Mouse (Mus musculus): ENCODE data around the gene Fgfr2. TPM values are rescaled to one million over a fixed set of nuclear protein-coding genes. Genes with fewer than 3 reads are reported as not detected.

Fgfr2 gene
- polyA plus RNA-seq, 1 experiment: 52.3 TPM

- TF ChIP-seq CTCF (IDR thresholded peaks at IDR 0.05; ENCODE audit: borderline replicate concordance, extremely low read depth, insufficient read depth, insufficient read length) (no peak), POLR2A (IDR thresholded peaks at IDR 0.05; ENCODE audit: borderline replicate concordance, extremely low read depth, insufficient read depth, insufficient read length, poor library complexity, severe bottlenecking) (no peak)
- DNase-seq (ENCODE audit: low read depth): peak; percentile 92
Observed at GRCm38 (mm10) chr7:130837941-130838657, 2285.1 kb downstream of the Fgfr2 start.

- no peak for DNase-seq (ENCODE audit: low read depth)
- TF ChIP-seq POLR2A (IDR thresholded peaks at IDR 0.05; ENCODE audit: borderline replicate concordance, extremely low read depth, insufficient read depth, insufficient read length, poor library complexity, severe bottlenecking) (no peak), CTCF (IDR thresholded peaks at IDR 0.05; ENCODE audit: borderline replicate concordance, extremely low read depth, insufficient read depth, insufficient read length) (no peak)
Observed at GRCm38 (mm10) chr7:130836066-130836465, 2287.1 kb downstream of the Fgfr2 start.

- peak; percentile 72 for DNase-seq (ENCODE audit: low read depth)
- no peak for TF ChIP-seq POLR2A (IDR thresholded peaks at IDR 0.05; ENCODE audit: borderline replicate concordance, extremely low read depth, insufficient read depth, insufficient read length, poor library complexity, severe bottlenecking)
Observed at GRCm38 (mm10) chr7:130834958-130835861, 2287.9 kb downstream of the Fgfr2 start.

- TF ChIP-seq POLR2A (IDR thresholded peaks at IDR 0.05; ENCODE audit: borderline replicate concordance, extremely low read depth, insufficient read depth, insufficient read length, poor library complexity, severe bottlenecking): no peak
- TF ChIP-seq CTCF (IDR thresholded peaks at IDR 0.05; ENCODE audit: borderline replicate concordance, extremely low read depth, insufficient read depth, insufficient read length): no peak
- DNase-seq (ENCODE audit: low read depth): peak; percentile 73
Observed at GRCm38 (mm10) chr7:130834299-130834698, 2288.9 kb downstream of the Fgfr2 start.

GRCm38 (mm10) chr7:130831586-130831985, 2291.6 kb downstream of the Fgfr2 start:
- no peak for DNase-seq (ENCODE audit: low read depth)
- TF ChIP-seq POLR2A (IDR thresholded peaks at IDR 0.05; ENCODE audit: borderline replicate concordance, extremely low read depth, insufficient read depth, insufficient read length, poor library complexity, severe bottlenecking): no peak
- TF ChIP-seq CTCF (IDR thresholded peaks at IDR 0.05; ENCODE audit: borderline replicate concordance, extremely low read depth, insufficient read depth, insufficient read length): no peak

GRCm38 (mm10) chr7:130828475-130828874, 2294.7 kb downstream of the Fgfr2 start:
- TF ChIP-seq POLR2A (IDR thresholded peaks at IDR 0.05; ENCODE audit: borderline replicate concordance, extremely low read depth, insufficient read depth, insufficient read length, poor library complexity, severe bottlenecking): no peak
- TF ChIP-seq CTCF (IDR thresholded peaks at IDR 0.05; ENCODE audit: borderline replicate concordance, extremely low read depth, insufficient read depth, insufficient read length): no peak

GRCm38 (mm10) chr7:130827844-130828403, 2295.2 kb downstream of the Fgfr2 start:
- no peak for DNase-seq (ENCODE audit: low read depth)
- TF ChIP-seq CTCF (IDR thresholded peaks at IDR 0.05; ENCODE audit: borderline replicate concordance, extremely low read depth, insufficient read depth, insufficient read length): no peak
- no peak for TF ChIP-seq POLR2A (IDR thresholded peaks at IDR 0.05; ENCODE audit: borderline replicate concordance, extremely low read depth, insufficient read depth, insufficient read length, poor library complexity, severe bottlenecking)

More at GRCm38 (mm10) chr7:130828475-130828874, 2294.7 kb downstream of the Fgfr2 start:
- no peak for DNase-seq (ENCODE audit: low read depth)

- DNase-seq (ENCODE audit: low read depth): peak; percentile 68
- TF ChIP-seq CTCF (IDR thresholded peaks at IDR 0.05; ENCODE audit: borderline replicate concordance, extremely low read depth, insufficient read depth, insufficient read length): peak; percentile 70; the same call in 1 of the 2 replicates
- no peak for TF ChIP-seq POLR2A (IDR thresholded peaks at IDR 0.05; ENCODE audit: borderline replicate concordance, extremely low read depth, insufficient read depth, insufficient read length, poor library complexity, severe bottlenecking)
Observed at GRCm38 (mm10) chr7:130827431-130827830, 2295.7 kb downstream of the Fgfr2 start.

- no peak for DNase-seq (ENCODE audit: low read depth)
- TF ChIP-seq CTCF (IDR thresholded peaks at IDR 0.05; ENCODE audit: borderline replicate concordance, extremely low read depth, insufficient read depth, insufficient read length) (no peak), POLR2A (IDR thresholded peaks at IDR 0.05; ENCODE audit: borderline replicate concordance, extremely low read depth, insufficient read depth, insufficient read length, poor library complexity, severe bottlenecking) (no peak)
Observed at GRCm38 (mm10) chr7:130826343-130826742, 2296.8 kb downstream of the Fgfr2 start.

GRCm38 (mm10) chr7:130823992-130824391, 2299.2 kb downstream of the Fgfr2 start:
- DNase-seq (ENCODE audit: low read depth): no peak
- TF ChIP-seq CTCF (IDR thresholded peaks at IDR 0.05; ENCODE audit: borderline replicate concordance, extremely low read depth, insufficient read depth, insufficient read length) (no peak), POLR2A (IDR thresholded peaks at IDR 0.05; ENCODE audit: borderline replicate concordance, extremely low read depth, insufficient read depth, insufficient read length, poor library complexity, severe bottlenecking) (no peak)

- DNase-seq (ENCODE audit: low read depth): peak; percentile 9
- TF ChIP-seq CTCF (IDR thresholded peaks at IDR 0.05; ENCODE audit: borderline replicate concordance, extremely low read depth, insufficient read depth, insufficient read length): no peak
Observed at GRCm38 (mm10) chr7:130819624-130820023, 2303.5 kb downstream of the Fgfr2 start.

Data from brain, embryonic 14.5 days (tissue).